Mouse (Mus musculus) stomach, embryonic 14.5 days (tissue): ENCODE results near the gene Postn. TPM values are rescaled to one million over a fixed set of nuclear protein-coding genes. Genes with fewer than 3 reads are reported as not detected.

Experiments
- ATAC-seq: fragments of 200-750 bp; cut with Nextera tagmentation; 2 replicates; pipeline ENCODE4 v1.8.0; 2017; ENCODE audit warnings: low read depth, moderate TSS enrichment; ENCODE audit not compliant: insufficient number of reproducible peaks, insufficient read depth, low FRiP score
- H3K27ac ChIP-seq: fragments of 300-500 bp; sonication (generic); 2 replicates; pipeline ENCODE4 v1.5.1; 2014; ENCODE audit warnings: mild to moderate bottlenecking, low read length, moderate library complexity, mixed read lengths
- H3K27me3 ChIP-seq: fragments of 300-500 bp; sonication (generic); 2 replicates; pipeline ENCODE4 v1.6.1; 2014; ENCODE audit warnings: low read length, control low read depth, mixed read lengths; ENCODE audit not compliant: control insufficient read depth, insufficient read depth
- H3K36me3 ChIP-seq: fragments of 300-500 bp; sonication (generic); 2 replicates; pipeline ENCODE4 v1.6.1; 2014; ENCODE audit warnings: mild to moderate bottlenecking, control low read depth, low read length, moderate library complexity, mixed read lengths; ENCODE audit not compliant: control insufficient read depth, insufficient read depth
- H3K4me1 ChIP-seq: fragments of 300-500 bp; sonication (generic); 2 replicates; pipeline ENCODE4 v1.6.1; 2014; ENCODE audit warnings: low read length, control low read depth, mixed read lengths; ENCODE audit not compliant: control insufficient read depth, insufficient read depth
- H3K4me2 ChIP-seq: fragments of 300-500 bp; sonication (generic); replicated peaks from 2 replicates; pipeline ENCODE4 v1.6.1; 2014; ENCODE audit warnings: low read depth, low read length, control low read depth
- H3K4me3 ChIP-seq: fragments of 300-500 bp; sonication (generic); 2 replicates; pipeline ENCODE4 v1.5.1; 2014; ENCODE audit warnings: low read depth, low read length, control low read depth
- H3K9ac ChIP-seq: fragments of 300-500 bp; sonication (generic); replicated peaks from 2 replicates; pipeline ENCODE4 v1.6.1; 2014; ENCODE audit warnings: low read depth, mild to moderate bottlenecking, control low read depth, low read length, moderate library complexity, mixed read lengths
- H3K9me3 ChIP-seq: fragments of 300-500 bp; sonication (generic); 2 replicates; pipeline ENCODE4 v1.6.1; 2016; ENCODE audit warnings: low read depth, low read length, control low read depth; ENCODE audit not compliant: control insufficient read depth
- WGBS: fragments of 180-500 bp; shearing (Covaris S2); extraction: QIAGEN DNeasy Blood & Tissue Kit; methylation state at CpG from one replicate; pipeline ENCODE4 v1.1.7; 2014; 5-methylcytosine and 5-hydroxymethylcytosine counted together
- polyA plus RNA-seq: library from polyadenylated mRNA; unstranded; fragments of >200 nt; fragmentation: Nextera tagmentation; extraction: Ambion mirVana; gene quantifications from 2 replicates; pipeline ENCODE4 v1.2.1, GENCODE M21; 2014

Gene Postn
- polyA plus RNA-seq, 1 experiment from 2014 or later = 53.7 TPM

GRCm38 (mm10) chr3:54376014-54376413 lies 15.1 kb downstream of the Postn start:
- Histone ChIP-seq H3K9ac (no peak overlapping the region), H3K9me3 (no peaks in the 10 kb centered on the region), H3K4me3 (no peak overlapping the region), H3K27ac (no peak overlapping the region), H3K4me2 (no peak overlapping the region), H3K36me3 (no peaks in the 10 kb centered on the region), H3K27me3 (no peaks in the 10 kb centered on the region), H3K4me1 (no peaks in the 10 kb centered on the region)
- 96% methylated on average over 6 of the region's 6 CpGs for WGBS
- ATAC-seq = no peak

GRCm38 (mm10) chr3:54377647-54378046 lies 16.7 kb downstream of the Postn start:
- no peak overlapping the region for H3K4me3 ChIP-seq
- no peak overlapping the region for H3K4me2 ChIP-seq
- H3K4me1 ChIP-seq = no peaks in the 10 kb centered on the region
- WGBS = 59% methylated on average over 2 of the region's 2 CpGs
- H3K27ac ChIP-seq = no peak overlapping the region
- no peaks in the 10 kb centered on the region for H3K27me3 ChIP-seq
- H3K36me3 ChIP-seq = no peaks in the 10 kb centered on the region
- no peak overlapping the region for H3K9ac ChIP-seq
- no peaks in the 10 kb centered on the region for H3K9me3 ChIP-seq
- no peak for ATAC-seq

- H3K27me3 ChIP-seq = no peaks in the 10 kb centered on the region
- no peak overlapping the region for H3K4me3 ChIP-seq
- H3K4me2 ChIP-seq = no peak overlapping the region
- H3K27ac ChIP-seq = no peak overlapping the region
- 48% methylated on average over 1 of the region's 1 CpGs for WGBS
- no peaks in the 10 kb centered on the region for H3K9me3 ChIP-seq
- H3K36me3 ChIP-seq = no peaks in the 10 kb centered on the region
- H3K9ac ChIP-seq = no peak overlapping the region
- H3K4me1 ChIP-seq = no peaks in the 10 kb centered on the region
- ATAC-seq = no peak
Observed at GRCm38 (mm10) chr3:54378135-54378534, 17.2 kb downstream of the Postn start.

- H3K27me3 ChIP-seq = no peaks in the 10 kb centered on the region
- H3K4me1 ChIP-seq = no peaks in the 10 kb centered on the region
- 62% methylated on average over 4 of the region's 4 CpGs for WGBS
- no peak overlapping the region for H3K4me2 ChIP-seq
- H3K36me3 ChIP-seq = no peaks in the 10 kb centered on the region
- H3K27ac ChIP-seq = no peak overlapping the region
- ATAC-seq = no peak
- H3K9ac ChIP-seq = no peak overlapping the region
- no peaks in the 10 kb centered on the region for H3K9me3 ChIP-seq
- H3K4me3 ChIP-seq = no peak overlapping the region
Observed at GRCm38 (mm10) chr3:54379981-54380380, 19.1 kb downstream of the Postn start.

GRCm38 (mm10) chr3:54399321-54399720 lies 38.4 kb downstream of the Postn start:
- Histone ChIP-seq H3K9ac (no peak overlapping the region), H3K27ac (no peak overlapping the region), H3K9me3 (no peaks in the 10 kb centered on the region), H3K4me1 (no peaks in the 10 kb centered on the region), H3K4me3 (no peak overlapping the region), H3K27me3 (no peaks in the 10 kb centered on the region), H3K4me2 (no peak overlapping the region), H3K36me3 (no peaks in the 10 kb centered on the region)
- no peak for ATAC-seq
- WGBS = 17% methylated on average over 2 of the region's 2 CpGs

GRCm38 (mm10) chr3:54399911-54400310 lies 39.0 kb downstream of the Postn start:
- H3K27me3 ChIP-seq = no peaks in the 10 kb centered on the region
- no peaks in the 10 kb centered on the region for H3K9me3 ChIP-seq
- H3K36me3 ChIP-seq = no peaks in the 10 kb centered on the region
- no peak overlapping the region for H3K9ac ChIP-seq
- no peak overlapping the region for H3K4me3 ChIP-seq
- no peak overlapping the region for H3K27ac ChIP-seq
- no peaks in the 10 kb centered on the region for H3K4me1 ChIP-seq
- WGBS = 50% methylated on average over 2 of the region's 2 CpGs
- no peak for ATAC-seq
- H3K4me2 ChIP-seq = no peak overlapping the region

- H3K36me3 ChIP-seq = no peaks in the 10 kb centered on the region
- H3K4me2 ChIP-seq = no peak overlapping the region
- H3K27me3 ChIP-seq = no peaks in the 10 kb centered on the region
- H3K4me3 ChIP-seq = no peak overlapping the region
- H3K9me3 ChIP-seq = no peaks in the 10 kb centered on the region
- H3K9ac ChIP-seq = no peak overlapping the region
- no peak overlapping the region for H3K27ac ChIP-seq
- 73% methylated on average over 1 of the region's 1 CpGs for WGBS
- no peak for ATAC-seq
- H3K4me1 ChIP-seq = no peaks in the 10 kb centered on the region
Observed at GRCm38 (mm10) chr3:54400617-54401016, 39.7 kb downstream of the Postn start.

GRCm38 (mm10) chr3:54401706-54402105 lies 40.8 kb downstream of the Postn start:
- ATAC-seq = no peak
- 77% methylated on average over 5 of the region's 5 CpGs for WGBS
- H3K9ac ChIP-seq = no peak overlapping the region

GRCm38 (mm10) chr3:54403791-54404190 lies 42.9 kb downstream of the Postn start:
- Histone ChIP-seq H3K9ac (no peak overlapping the region), H3K4me1 (no peaks in the 10 kb centered on the region), H3K27me3 (no peaks in the 10 kb centered on the region), H3K27ac (no peak overlapping the region), H3K4me2 (no peak overlapping the region), H3K4me3 (no peak overlapping the region), H3K9me3 (no peaks in the 10 kb centered on the region), H3K36me3 (no peaks in the 10 kb centered on the region)
- ATAC-seq = no peak
- 59% methylated on average over 3 of the region's 3 CpGs for WGBS

More at GRCm38 (mm10) chr3:54401706-54402105, 40.8 kb downstream of the Postn start:
- Histone ChIP-seq H3K36me3 (no peaks in the 10 kb centered on the region), H3K27ac (no peak overlapping the region), H3K4me2 (no peak overlapping the region), H3K27me3 (no peaks in the 10 kb centered on the region), H3K9me3 (no peaks in the 10 kb centered on the region), H3K4me1 (no peaks in the 10 kb centered on the region), H3K4me3 (no peak overlapping the region)
